Mouse (Mus musculus): ENCODE measurements around the gene Dlg4. TPM values are rescaled to one million over a fixed set of nuclear protein-coding genes. Genes with fewer than 3 reads are reported as not detected.

Gene Dlg4
- polyA plus RNA-seq, 1 experiment from 2014 or later: 10.4 TPM

GRCm38 (mm10) chr11:70042309-70043085, 25.8 kb downstream of the Dlg4 start:
- no peak for ATAC-seq (replicated peaks; ENCODE audit: insufficient number of reproducible peaks, low FRiP score, low TSS enrichment)
- Histone ChIP-seq H3K27ac (ENCODE audit: low read depth, low read length) (no peak overlapping the region), H3K9me3 (replicated peaks; ENCODE audit: control insufficient read depth, low read length) (no peaks in the 10 kb centered on the region), H3K36me3 (ENCODE audit: control insufficient read depth, insufficient read depth, low read length) (peaks cover 13% of the 10 kb centered on the region; the same call in 1 of the 2 replicates), H3K27me3 (ENCODE audit: control insufficient read depth, insufficient read depth, low read length) (no peaks in the 10 kb centered on the region), H3K4me2 (no peak overlapping the region), H3K4me1 (ENCODE audit: control insufficient read depth, insufficient read depth, low read length) (no peaks in the 10 kb centered on the region), H3K4me3 (ENCODE audit: low read depth, low read length) (no peak overlapping the region), H3K9ac (ENCODE audit: low read depth, low read length) (no peak overlapping the region)
- WGBS (ENCODE audit: insufficient replicate concordance): 83% methylated on average over 23 of the region's 23 CpGs

GRCm38 (mm10) chr11:70043665-70044064, 26.9 kb downstream of the Dlg4 start:
- WGBS (ENCODE audit: insufficient replicate concordance): 86% methylated on average over 7 of the region's 7 CpGs
- H3K4me3 ChIP-seq (ENCODE audit: low read depth, low read length): no peak overlapping the region
- H3K36me3 ChIP-seq (ENCODE audit: control insufficient read depth, insufficient read depth, low read length): peaks cover 13% of the 10 kb centered on the region; the same call in 1 of the 2 replicates
- H3K27me3 ChIP-seq (ENCODE audit: control insufficient read depth, insufficient read depth, low read length): no peaks in the 10 kb centered on the region
- H3K27ac ChIP-seq (ENCODE audit: low read depth, low read length): no peak overlapping the region
- H3K9me3 ChIP-seq (replicated peaks; ENCODE audit: control insufficient read depth, low read length): no peaks in the 10 kb centered on the region
- no peak overlapping the region for H3K9ac ChIP-seq (ENCODE audit: low read depth, low read length)
- ATAC-seq (replicated peaks; ENCODE audit: insufficient number of reproducible peaks, low FRiP score, low TSS enrichment): no peak
- H3K4me1 ChIP-seq (ENCODE audit: control insufficient read depth, insufficient read depth, low read length): no peaks in the 10 kb centered on the region
- no peak overlapping the region for H3K4me2 ChIP-seq

- ATAC-seq (replicated peaks; ENCODE audit: insufficient number of reproducible peaks, low FRiP score, low TSS enrichment): no peak
- WGBS (ENCODE audit: insufficient replicate concordance): 32% methylated on average over 9 of the region's 9 CpGs
- H3K36me3 ChIP-seq (ENCODE audit: control insufficient read depth, insufficient read depth, low read length): peaks cover 13% of the 10 kb centered on the region; the same call in 1 of the 2 replicates
Observed at GRCm38 (mm10) chr11:70045435-70045834, 28.7 kb downstream of the Dlg4 start.

GRCm38 (mm10) chr11:70049366-70049765, 32.6 kb downstream of the Dlg4 start:
- no peaks in the 10 kb centered on the region; the same call in 1 of the 2 replicates for H3K27me3 ChIP-seq (ENCODE audit: control insufficient read depth, insufficient read depth, low read length)
- no peaks in the 10 kb centered on the region for H3K4me1 ChIP-seq (ENCODE audit: control insufficient read depth, insufficient read depth, low read length)
- 0 out of 2 replicates have a peak, but pooled peaks cover 2% of the 10 kb centered on the region for H3K36me3 ChIP-seq (ENCODE audit: control insufficient read depth, insufficient read depth, low read length)
- WGBS (ENCODE audit: insufficient replicate concordance): 73% methylated on average over 6 of the region's 6 CpGs
- no peak overlapping the region for H3K27ac ChIP-seq (ENCODE audit: low read depth, low read length)
- no peak overlapping the region for H3K4me2 ChIP-seq
- H3K9me3 ChIP-seq (replicated peaks; ENCODE audit: control insufficient read depth, low read length): no peaks in the 10 kb centered on the region
- H3K4me3 ChIP-seq (ENCODE audit: low read depth, low read length): no peak overlapping the region
- no peak overlapping the region for H3K9ac ChIP-seq (ENCODE audit: low read depth, low read length)
- no peak for ATAC-seq (replicated peaks; ENCODE audit: insufficient number of reproducible peaks, low FRiP score, low TSS enrichment)

More at GRCm38 (mm10) chr11:70045435-70045834, 28.7 kb downstream of the Dlg4 start:
- no peaks in the 10 kb centered on the region for H3K4me1 ChIP-seq (ENCODE audit: control insufficient read depth, insufficient read depth, low read length)
- H3K27me3 ChIP-seq (ENCODE audit: control insufficient read depth, insufficient read depth, low read length): no peaks in the 10 kb centered on the region; the same call in 1 of the 2 replicates
- no peak overlapping the region for H3K9ac ChIP-seq (ENCODE audit: low read depth, low read length)
- no peak overlapping the region for H3K4me2 ChIP-seq
- H3K27ac ChIP-seq (ENCODE audit: low read depth, low read length): no peak overlapping the region
- H3K9me3 ChIP-seq (replicated peaks; ENCODE audit: control insufficient read depth, low read length): no peaks in the 10 kb centered on the region
- H3K4me3 ChIP-seq (ENCODE audit: low read depth, low read length): no peak overlapping the region

- Histone ChIP-seq H3K36me3 (ENCODE audit: control insufficient read depth, insufficient read depth, low read length) (no peaks in the 10 kb centered on the region), H3K9me3 (replicated peaks; ENCODE audit: control insufficient read depth, low read length) (no peaks in the 10 kb centered on the region), H3K4me2 (no peak overlapping the region), H3K27ac (ENCODE audit: low read depth, low read length) (no peak overlapping the region), H3K9ac (ENCODE audit: low read depth, low read length) (no peak overlapping the region), H3K27me3 (ENCODE audit: control insufficient read depth, insufficient read depth, low read length) (no peaks in the 10 kb centered on the region; the same call in 1 of the 2 replicates), H3K4me3 (ENCODE audit: low read depth, low read length) (no peak overlapping the region), H3K4me1 (ENCODE audit: control insufficient read depth, insufficient read depth, low read length) (no peaks in the 10 kb centered on the region)
- 52% methylated on average over 10 of the region's 10 CpGs for WGBS (ENCODE audit: insufficient replicate concordance)
- ATAC-seq (replicated peaks; ENCODE audit: insufficient number of reproducible peaks, low FRiP score, low TSS enrichment): no peak
Observed at GRCm38 (mm10) chr11:70049816-70050215, 33.1 kb downstream of the Dlg4 start.

- Histone ChIP-seq H3K27me3 (ENCODE audit: control insufficient read depth, insufficient read depth, low read length) (no peaks in the 10 kb centered on the region; the same call in 1 of the 2 replicates), H3K9me3 (replicated peaks; ENCODE audit: control insufficient read depth, low read length) (no peaks in the 10 kb centered on the region), H3K4me3 (ENCODE audit: low read depth, low read length) (no peak overlapping the region), H3K36me3 (ENCODE audit: control insufficient read depth, insufficient read depth, low read length) (no peaks in the 10 kb centered on the region), H3K9ac (ENCODE audit: low read depth, low read length) (no peak overlapping the region), H3K4me1 (ENCODE audit: control insufficient read depth, insufficient read depth, low read length) (0 out of 2 replicates have a peak, but pooled peaks cover 4% of the 10 kb centered on the region), H3K4me2 (no peak overlapping the region), H3K27ac (ENCODE audit: low read depth, low read length) (no peak overlapping the region)
- 69% methylated on average over 7 of the region's 7 CpGs for WGBS (ENCODE audit: insufficient replicate concordance)
- ATAC-seq (replicated peaks; ENCODE audit: insufficient number of reproducible peaks, low FRiP score, low TSS enrichment): no peak
Observed at GRCm38 (mm10) chr11:70053156-70053555, 36.4 kb downstream of the Dlg4 start.

GRCm38 (mm10) chr11:70053898-70054570, 37.3 kb downstream of the Dlg4 start, which contains the start of gene Asgr1:
Gene Asgr1 (plus strand): TSS chr11:70054085.
- H3K27ac ChIP-seq (ENCODE audit: low read depth, low read length): no peak within 1 kb of the TSS
- H3K36me3 ChIP-seq (ENCODE audit: control insufficient read depth, insufficient read depth, low read length): no peaks in the 10 kb centered on the region
- no peak within 1 kb of the TSS for H3K9ac ChIP-seq (ENCODE audit: low read depth, low read length)
- no peaks in the 10 kb centered on the region; the same call in 1 of the 2 replicates for H3K27me3 ChIP-seq (ENCODE audit: control insufficient read depth, insufficient read depth, low read length)
- H3K9me3 ChIP-seq (replicated peaks; ENCODE audit: control insufficient read depth, low read length): no peaks in the 10 kb centered on the region
- H3K4me3 ChIP-seq (ENCODE audit: low read depth, low read length): no peak within 1 kb of the TSS
- no peak for ATAC-seq (replicated peaks; ENCODE audit: insufficient number of reproducible peaks, low FRiP score, low TSS enrichment)
- no peak within 1 kb of the TSS for H3K4me2 ChIP-seq
- 0 out of 2 replicates have a peak, but pooled peaks cover 4% of the 10 kb centered on the region for H3K4me1 ChIP-seq (ENCODE audit: control insufficient read depth, insufficient read depth, low read length)
- 79% methylated on average over 10 of the region's 10 CpGs for WGBS (ENCODE audit: insufficient replicate concordance)

- peak overlapping the region; percentile 44 for H3K4me2 ChIP-seq
- WGBS (ENCODE audit: insufficient replicate concordance): 29% methylated on average over 17 of the region's 18 CpGs
- H3K4me3 ChIP-seq (ENCODE audit: low read depth, low read length): no peak overlapping the region
- no peaks in the 10 kb centered on the region for H3K36me3 ChIP-seq (ENCODE audit: control insufficient read depth, insufficient read depth, low read length)
- H3K9me3 ChIP-seq (replicated peaks; ENCODE audit: control insufficient read depth, low read length): no peaks in the 10 kb centered on the region
- ATAC-seq (replicated peaks; ENCODE audit: insufficient number of reproducible peaks, low FRiP score, low TSS enrichment): no peak
- 0 out of 2 replicates have a peak overlapping the region, but pooled peaks have one; percentile 7 for H3K9ac ChIP-seq (ENCODE audit: low read depth, low read length)
- 0 out of 2 replicates have a peak, but pooled peaks cover 4% of the 10 kb centered on the region for H3K4me1 ChIP-seq (ENCODE audit: control insufficient read depth, insufficient read depth, low read length)
- H3K27ac ChIP-seq (ENCODE audit: low read depth, low read length): no peak overlapping the region
- H3K27me3 ChIP-seq (ENCODE audit: control insufficient read depth, insufficient read depth, low read length): no peaks in the 10 kb centered on the region
Observed at GRCm38 (mm10) chr11:70055618-70056214, 39.0 kb downstream of the Dlg4 start.

Measured in heart, embryonic 11.5 days (tissue).